Mouse (Mus musculus) cerebellum, adult 2 months (tissue): ENCODE measurements at regions not wholly inside any gene's neighbourhood (a gene's known extent, or its start where the extent isn't known, plus 50 kb on each side); places are given as distances from the start of the nearest gene placed in this dataset.
"Not testable (repeated sequence)": the region's sequence is repeated elsewhere in the genome, so short reads cannot be mapped to it uniquely, and the experiment has no call there.

Experiments used
- DNase-seq, 2 experiments: peaks; one replicate each; pipeline ENCODE4 v3.0.0; 2021
- H3K27ac ChIP-seq: fragments of 200-500 bp; 2 replicates; pipeline ENCODE4 v1.5.1; 2012; ENCODE audit warnings: low read length, control low read depth, inconsistent platforms; ENCODE audit not compliant: insufficient read depth
- H3K27me3 ChIP-seq: fragments of 200-500 bp; 2 replicates; pipeline ENCODE4 v1.6.1; 2012; ENCODE audit warnings: inconsistent platforms, mild to moderate bottlenecking, low read length, moderate library complexity; ENCODE audit not compliant: control insufficient read depth, insufficient read depth
- H3K4me1 ChIP-seq: fragments of 200-500 bp; 2 replicates; pipeline ENCODE4 v1.6.1; 2011; ENCODE audit warnings: low read length; ENCODE audit not compliant: control insufficient read depth, insufficient read depth
- H3K4me3 ChIP-seq: fragments of 200-500 bp; replicated peaks from 2 replicates; pipeline ENCODE3; 2011; ENCODE audit warnings: mild to moderate bottlenecking, low read depth, low read length, control low read depth; ENCODE audit not compliant: insufficient read depth
- CTCF ChIP-seq: fragments of 200-500 bp; IDR thresholded peaks from 2 replicates; pipeline ENCODE4 v1.5.1; 2011; ENCODE audit warnings: low read depth, mild to moderate bottlenecking, control low read depth, low read length, moderate library complexity, borderline replicate concordance; ENCODE audit not compliant: insufficient read depth
- POLR2A ChIP-seq: fragments of 200-500 bp; IDR thresholded peaks from 2 replicates; pipeline ENCODE4 v1.6.1; 2011; ENCODE audit warnings: low read length, control low read depth, borderline replicate concordance; ENCODE audit not compliant: insufficient read depth
- WGBS: fragments of 180-500 bp; shearing (Covaris S2); methylation state at CpG from one replicate; pipeline ENCODE4 v1.1.7; 2018; 5-methylcytosine and 5-hydroxymethylcytosine counted together

DNA sequence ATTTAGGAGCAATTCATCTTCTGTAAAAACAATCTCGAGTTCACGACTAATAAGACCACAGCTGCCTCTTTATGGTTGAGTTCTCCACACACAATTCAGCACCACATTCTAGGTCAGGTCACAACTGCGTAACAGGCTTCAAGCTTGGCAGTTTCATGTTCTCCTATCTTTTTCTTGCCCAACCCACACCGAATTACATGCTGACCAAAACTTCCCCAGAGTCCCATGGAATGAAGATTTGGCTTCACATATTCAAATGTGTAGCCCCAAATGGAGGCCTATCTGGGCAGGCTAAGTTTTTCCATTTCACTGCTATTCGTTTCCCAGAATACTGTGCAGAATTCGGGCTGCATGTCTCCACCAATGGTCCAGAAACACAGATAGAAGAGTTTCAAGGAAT, 167.5 kb upstream of the Slc25a13 start:
- H3K4me3 ChIP-seq, result no peak overlapping the region
- no peak for TF ChIP-seq POLR2A
- TF ChIP-seq CTCF, result no peak
- H3K27ac ChIP-seq, result no peak overlapping the region
- DNase-seq, result no peak
- no peaks in the 10 kb centered on the region; the same call in 1 of the 2 replicates for H3K27me3 ChIP-seq
- WGBS, result 84% methylated on average over 6 of the region's 6 CpGs
- H3K4me1 ChIP-seq, result no peaks in the 10 kb centered on the region

DNA sequence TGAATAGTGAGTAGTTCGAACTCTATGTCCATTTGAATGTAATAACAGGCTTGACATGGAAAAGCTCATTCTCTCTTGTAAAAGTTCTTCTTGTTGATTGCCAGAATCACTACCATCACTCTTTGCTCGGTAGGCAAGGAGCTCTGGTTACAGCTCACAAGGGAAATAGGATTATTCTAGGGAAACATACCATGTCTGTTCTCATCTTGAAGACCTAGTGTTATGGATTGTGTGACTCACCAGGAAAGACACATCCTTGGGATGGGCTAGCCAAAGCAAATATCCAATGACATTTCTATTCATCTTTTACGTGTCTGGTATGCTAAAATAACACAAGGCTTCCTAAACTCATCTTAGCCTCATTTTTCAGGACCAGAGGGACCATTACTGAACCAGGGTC, 155.4 kb upstream of the Slc25a13 start:
- TF ChIP-seq POLR2A (no peak), CTCF (no peak)
- no peak overlapping the region for H3K4me3 ChIP-seq
- no peak for DNase-seq
- H3K27me3 ChIP-seq, result no peaks in the 10 kb centered on the region
- 95% methylated on average over 3 of the region's 3 CpGs for WGBS
- H3K27ac ChIP-seq, result no peak overlapping the region
- H3K4me1 ChIP-seq, result no peaks in the 10 kb centered on the region

DNA sequence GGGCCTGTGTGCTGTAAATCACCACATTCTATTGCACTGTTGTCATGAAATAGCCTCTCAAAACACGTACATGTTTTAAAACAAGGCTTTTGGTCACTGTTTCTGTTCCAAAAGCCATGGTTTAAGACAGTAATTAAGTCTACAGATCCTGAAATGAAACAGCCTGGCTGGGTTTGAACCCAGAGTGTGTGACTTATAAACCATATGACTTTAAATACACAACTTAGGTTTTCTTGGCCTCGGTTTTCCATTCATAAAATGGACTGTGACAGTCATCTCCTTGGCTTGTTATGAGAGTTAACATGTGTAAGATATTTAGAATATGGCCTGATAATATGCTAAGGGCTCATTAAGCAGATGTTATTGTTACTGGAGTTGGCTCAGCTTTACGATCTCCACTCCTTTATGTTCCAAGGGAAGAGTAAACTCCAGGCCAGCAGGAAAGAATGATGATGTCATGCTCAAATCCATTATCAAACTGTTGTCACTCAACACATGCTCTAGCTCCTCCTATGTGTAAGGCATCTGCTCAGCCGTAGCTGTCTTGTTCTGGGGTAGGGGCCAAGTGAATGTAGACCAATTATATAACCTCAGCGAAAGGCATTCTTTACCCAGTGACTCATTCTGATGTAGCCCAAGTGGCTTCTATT, 154.6 kb upstream of the Slc25a13 start:
- Histone ChIP-seq H3K4me3 (no peak overlapping the region), H3K27ac (no peak overlapping the region), H3K27me3 (no peaks in the 10 kb centered on the region; the same call in 1 of the 2 replicates), H3K4me1 (no peaks in the 10 kb centered on the region)
- TF ChIP-seq CTCF (no peak), POLR2A (no peak)
- no peak for DNase-seq
- WGBS, result 62% methylated on average over 5 of the region's 5 CpGs

DNA sequence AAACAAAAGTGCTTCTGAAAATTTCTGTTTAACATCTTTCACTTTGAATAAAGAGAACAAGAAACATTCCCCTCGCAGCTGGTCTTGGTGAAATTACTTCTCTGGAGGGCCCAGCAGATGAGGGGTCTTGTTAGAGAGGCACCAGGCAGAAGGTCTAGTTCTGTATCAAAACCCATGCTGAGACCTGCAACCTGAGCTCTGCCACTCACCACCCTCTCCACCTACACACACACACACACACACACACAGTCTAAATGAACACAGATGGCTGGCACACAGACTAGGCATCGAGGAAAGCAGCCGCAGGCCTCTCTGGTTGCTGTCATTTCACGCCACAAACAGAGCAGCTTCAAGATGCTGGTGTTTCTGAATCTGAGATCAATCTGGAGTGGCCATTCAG, 147.1 kb upstream of the Slc25a13 start:
- TF ChIP-seq CTCF (no peak), POLR2A (no peak)
- DNase-seq, result no peak
- no peaks in the 10 kb centered on the region for H3K4me1 ChIP-seq
- H3K4me3 ChIP-seq, result no peak overlapping the region
- H3K27me3 ChIP-seq, result no peaks in the 10 kb centered on the region; the same call in 1 of the 2 replicates
- WGBS, result 13% methylated on average over 4 of the region's 4 CpGs
- H3K27ac ChIP-seq, result no peak overlapping the region

DNA sequence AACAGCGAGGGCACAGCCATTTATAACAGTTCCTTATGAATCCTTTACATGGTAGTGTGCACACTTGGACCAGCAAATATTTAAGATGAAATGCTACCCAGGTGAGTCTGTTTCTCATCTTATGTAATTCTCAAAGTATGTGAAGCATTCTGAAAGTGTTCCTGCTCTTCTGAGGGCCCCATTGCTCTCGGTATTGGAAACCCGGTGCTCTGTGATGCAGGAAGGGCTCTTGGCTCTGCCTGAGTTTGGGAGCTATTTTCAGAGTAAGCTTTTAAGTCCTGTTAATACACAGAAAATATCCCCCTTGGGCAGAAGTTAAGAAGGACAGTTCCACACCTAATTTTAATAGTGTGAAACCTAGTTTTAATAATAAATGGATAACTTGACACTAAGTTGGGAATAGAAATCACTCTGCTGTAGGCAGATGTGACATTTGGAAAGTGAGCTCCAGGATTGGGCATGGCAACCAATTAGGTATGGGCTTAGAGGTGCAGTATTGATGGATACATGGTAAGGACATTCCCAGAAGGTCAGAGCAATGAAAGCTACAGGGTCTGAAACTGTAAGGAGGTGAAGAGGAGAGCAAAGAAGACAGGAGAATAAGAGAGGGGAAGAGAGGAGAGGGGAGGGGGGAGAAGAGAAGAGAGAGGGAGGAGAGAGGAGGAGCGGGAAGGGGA, 145.8 kb upstream of the Slc25a13 start:
- H3K27ac ChIP-seq, result no peak overlapping the region
- no peak for DNase-seq
- TF ChIP-seq CTCF, result no peak
- TF ChIP-seq POLR2A, result no peak
- H3K27me3 ChIP-seq, result no peaks in the 10 kb centered on the region; the same call in 1 of the 2 replicates
- H3K4me3 ChIP-seq, result no peak overlapping the region
- 87% methylated on average over 4 of the region's 4 CpGs for WGBS
- H3K4me1 ChIP-seq, result no peaks in the 10 kb centered on the region

DNA sequence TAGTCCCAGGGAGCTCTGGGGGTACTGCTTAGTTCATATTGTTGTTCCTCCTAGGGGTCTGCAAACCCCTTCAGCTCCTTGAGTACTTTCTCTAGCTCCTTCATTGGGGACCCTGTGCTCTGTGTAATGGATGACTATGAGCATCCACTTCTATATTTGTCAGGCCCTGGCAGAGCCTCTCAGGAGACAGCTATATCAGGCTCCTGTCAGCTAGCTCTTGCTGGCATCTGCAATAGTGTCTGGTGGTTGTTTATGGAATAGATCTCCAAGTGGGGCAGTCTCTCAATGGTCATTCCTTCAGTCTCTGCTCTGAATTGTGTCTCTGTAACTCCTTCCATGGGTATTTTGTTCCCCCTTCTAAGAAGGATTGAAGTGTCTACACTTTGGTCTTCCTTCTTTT, 144.2 kb upstream of the Slc25a13 start:
- H3K27ac ChIP-seq, H3K4me3 ChIP-seq, H3K27me3 ChIP-seq, DNase-seq, H3K4me1 ChIP-seq: not testable (repeated sequence)

DNA sequence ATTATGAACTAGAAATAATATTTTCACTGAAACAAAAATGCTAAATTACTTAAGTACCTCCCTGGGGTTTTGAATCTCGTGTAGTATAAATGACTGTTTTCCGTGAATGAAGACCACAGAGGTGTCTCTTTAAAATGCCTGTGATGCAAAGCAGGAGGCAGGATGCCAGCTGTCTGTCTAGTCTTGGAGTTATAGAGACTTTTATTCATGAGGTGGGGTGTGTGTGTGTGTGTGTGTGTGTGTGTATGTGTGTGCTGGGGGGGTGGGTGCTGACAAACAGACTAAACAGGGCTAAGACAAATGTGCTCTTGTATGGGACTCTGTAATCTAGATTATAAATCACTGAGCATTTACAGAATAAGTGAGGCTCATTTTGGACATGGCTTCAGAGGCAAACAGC, 140.5 kb upstream of the Slc25a13 start:
- Histone ChIP-seq H3K27me3 (no peaks in the 10 kb centered on the region), H3K27ac (no peak overlapping the region), H3K4me3 (no peak overlapping the region), H3K4me1 (no peaks in the 10 kb centered on the region)
- DNase-seq, result no peak
- 29% methylated on average over 2 of the region's 2 CpGs for WGBS
- no peak for TF ChIP-seq POLR2A
- no peak for TF ChIP-seq CTCF

DNA sequence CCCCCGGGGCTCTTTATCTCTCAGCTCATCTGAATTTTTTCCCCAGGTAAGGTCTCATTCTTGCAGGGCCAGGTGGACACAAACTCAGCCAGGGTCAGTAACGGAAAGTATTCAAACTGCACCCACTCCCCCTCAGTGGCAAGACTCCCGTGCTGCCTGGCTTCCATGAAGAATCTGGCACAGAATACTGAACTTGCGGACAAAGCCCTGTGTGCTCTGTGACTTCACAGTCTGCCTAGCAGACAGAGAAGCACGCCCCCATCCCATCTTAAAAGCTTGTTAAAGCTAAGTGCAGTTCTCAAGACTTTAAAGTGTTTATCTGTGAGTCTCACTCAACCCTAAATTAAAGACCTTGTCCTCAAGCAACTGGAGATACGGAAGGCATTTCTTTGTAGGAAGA, 140.0 kb upstream of the Slc25a13 start:
- Histone ChIP-seq H3K4me3 (no peak overlapping the region), H3K27me3 (no peaks in the 10 kb centered on the region), H3K4me1 (no peaks in the 10 kb centered on the region), H3K27ac (no peak overlapping the region)
- 41% methylated on average over 6 of the region's 6 CpGs for WGBS
- TF ChIP-seq POLR2A, result no peak
- no peak for TF ChIP-seq CTCF
- DNase-seq, result no peak
